15 mouse cellular contexts compared by ENCODE assay signal in genomic region chr6:109371931-109372330, GRCm38 (mm10).
"Had no signal": no experiment of that assay in that cellular context is flagged by ENCODE, and none has a peak within 500 bp of the region (broad histone marks: within the 10 kb centered on the region; RNA-seq: fewer than 3 reads in every experiment).

No protein-coding gene starts in this region.

- H3K27me3 ChIP-seq: liver, embryonic 12.5 days; megakaryocyte, embryonic 14.5 days; midbrain, embryonic 12.5 days; stomach, embryonic 15.5 days had no signal

- H3K9me3 ChIP-seq: liver, embryonic 12.5 days; megakaryocyte, embryonic 14.5 days; midbrain, embryonic 12.5 days; stomach, embryonic 15.5 days had no signal

- H3K36me3 ChIP-seq: liver, embryonic 12.5 days; midbrain, embryonic 12.5 days; stomach, embryonic 15.5 days had no signal

- H3K4me3 ChIP-seq: layer of hippocampus, adult 2 months; liver, embryonic 12.5 days; megakaryocyte, embryonic 14.5 days; midbrain, embryonic 12.5 days; stomach, embryonic 15.5 days had no signal

- H3K9ac ChIP-seq: liver, embryonic 12.5 days; lung, embryonic 14.5 days; midbrain, embryonic 12.5 days; stomach, embryonic 15.5 days had no signal

- H3K4me1 ChIP-seq: liver, embryonic 12.5 days; megakaryocyte, embryonic 14.5 days; midbrain, embryonic 12.5 days; stomach, embryonic 15.5 days had no signal

- DNase-seq: kidney, postnatal 10 days; lung, embryonic 14.5 days; lung, postnatal 10 days; lung, postnatal 4 days; right cerebral cortex, postnatal 14 days; thymus, adult 2 months; thymus, postnatal 4 days had no signal

- H3K4me2 ChIP-seq: liver, embryonic 12.5 days; lung, embryonic 14.5 days; midbrain, embryonic 12.5 days; stomach, embryonic 15.5 days had no signal

- ATAC-seq: inflammation-experienced regulatory T-cells, adult 6 months; intestine, postnatal 0 days; liver, embryonic 12.5 days; midbrain, embryonic 16.5 days had no signal

- H3K27ac ChIP-seq: layer of hippocampus, adult 2 months; liver, embryonic 12.5 days; midbrain, embryonic 12.5 days; stomach, embryonic 15.5 days had no signal
